Mouse (Mus musculus) adrenal gland (tissue): ENCODE measurements around the gene Camk1g.

Experiments used
- intact Hi-C: fragments of 180-260 bp; cut with DNase I; formaldehyde crosslinking; loops from one replicate; pipeline ENCODE4 v1.15.1; 2025

The Camk1g gene

GRCm38 (mm10) chr1:193334546-193334945 is 35.6 kb downstream of the Camk1g start:
- intact Hi-C loops: loop anchor here (5.0 kb wide), 1 partner anchor 43 kb away; no protein-coding TSS in a partner anchor

- intact Hi-C loops: loop anchor here (5.0 kb wide), 1 partner anchor 44 kb away; no protein-coding TSS in a partner anchor
Observed at GRCm38 (mm10) chr1:193333776-193334175, 36.3 kb downstream of the Camk1g start.

- intact Hi-C loops: loop anchor here (5.0 kb wide), 1 partner anchor 45 kb away; no protein-coding TSS in a partner anchor
Observed at GRCm38 (mm10) chr1:193332671-193333070, 37.4 kb downstream of the Camk1g start.

DNA sequence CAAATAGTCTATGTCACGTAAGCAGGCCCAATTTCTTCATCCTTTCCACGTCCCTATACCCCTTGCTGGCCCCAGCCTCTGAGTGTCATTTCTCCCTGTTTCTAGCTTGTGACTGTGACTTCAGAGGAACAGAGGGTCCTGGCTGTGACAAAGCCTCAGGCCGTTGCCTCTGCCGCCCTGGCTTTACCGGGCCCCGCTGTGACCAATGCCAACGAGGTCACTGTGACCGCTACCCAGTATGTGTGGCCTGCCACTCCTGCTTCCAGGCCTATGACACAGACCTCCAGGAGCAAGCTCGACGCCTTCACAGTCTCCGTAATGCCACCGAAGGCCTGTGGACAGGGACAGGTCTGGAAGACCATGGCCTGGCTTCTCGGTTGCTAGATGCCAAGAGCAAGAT is 38.1 kb downstream of the Camk1g start:
- intact Hi-C loops: loop anchor here (5.0 kb wide), 1 partner anchor 45 kb away; no protein-coding TSS in a partner anchor

GRCm38 (mm10) chr1:193330626-193331025 is 39.5 kb downstream of the Camk1g start:
- intact Hi-C loops: loop anchor here (5.0 kb wide), 1 partner anchor 47 kb away; no protein-coding TSS in a partner anchor

DNA sequence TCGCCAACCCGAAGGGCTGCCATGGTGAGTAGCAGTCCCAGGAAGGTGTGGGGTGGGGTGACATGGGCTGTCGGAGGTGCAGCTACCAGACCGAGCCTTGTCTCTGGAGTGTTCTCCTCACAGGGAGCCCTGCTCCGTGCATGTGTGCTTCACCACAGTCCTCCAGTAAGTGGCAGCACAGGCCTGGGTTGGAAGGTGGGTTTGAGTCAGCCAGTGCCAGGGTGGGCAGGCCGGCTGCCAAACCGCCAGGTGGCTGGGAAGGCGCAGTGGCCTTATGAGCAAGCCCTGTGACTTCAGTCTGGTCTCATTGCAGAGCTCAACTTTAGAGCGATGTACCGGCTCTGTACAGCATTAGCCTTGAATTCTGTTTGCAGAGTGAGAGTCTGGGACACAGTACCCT is 39.9 kb downstream of the Camk1g start:
- intact Hi-C loops: loop anchor here (5.0 kb wide), 1 partner anchor 47 kb away; no protein-coding TSS in a partner anchor

- intact Hi-C loops: no loop called here
Observed at GRCm38 (mm10) chr1:193329557-193329956, 40.5 kb downstream of the Camk1g start.

GRCm38 (mm10) chr1:193327686-193328085 is 42.4 kb downstream of the Camk1g start:
- intact Hi-C loops: no loop called here

DNA sequence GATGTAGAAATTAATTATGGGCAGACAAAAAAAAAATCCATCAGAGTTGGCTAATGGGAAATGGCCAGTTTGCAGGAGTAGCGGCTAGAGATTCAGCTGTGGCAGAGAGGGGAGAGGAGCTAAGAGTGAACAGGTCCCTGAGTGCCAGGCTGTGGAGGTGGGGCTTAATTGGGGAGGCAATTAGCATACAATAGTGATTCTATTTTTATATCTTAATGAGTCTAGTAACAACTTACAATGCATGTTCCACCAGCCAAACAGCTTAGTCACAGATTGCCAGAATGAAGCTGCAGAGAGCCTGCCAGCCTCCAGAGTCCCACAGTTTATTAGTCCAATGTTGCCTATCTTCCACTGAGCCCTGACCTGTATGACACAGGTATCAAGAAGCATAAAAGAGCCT is 42.9 kb downstream of the Camk1g start:
- intact Hi-C loops: no loop called here

DNA sequence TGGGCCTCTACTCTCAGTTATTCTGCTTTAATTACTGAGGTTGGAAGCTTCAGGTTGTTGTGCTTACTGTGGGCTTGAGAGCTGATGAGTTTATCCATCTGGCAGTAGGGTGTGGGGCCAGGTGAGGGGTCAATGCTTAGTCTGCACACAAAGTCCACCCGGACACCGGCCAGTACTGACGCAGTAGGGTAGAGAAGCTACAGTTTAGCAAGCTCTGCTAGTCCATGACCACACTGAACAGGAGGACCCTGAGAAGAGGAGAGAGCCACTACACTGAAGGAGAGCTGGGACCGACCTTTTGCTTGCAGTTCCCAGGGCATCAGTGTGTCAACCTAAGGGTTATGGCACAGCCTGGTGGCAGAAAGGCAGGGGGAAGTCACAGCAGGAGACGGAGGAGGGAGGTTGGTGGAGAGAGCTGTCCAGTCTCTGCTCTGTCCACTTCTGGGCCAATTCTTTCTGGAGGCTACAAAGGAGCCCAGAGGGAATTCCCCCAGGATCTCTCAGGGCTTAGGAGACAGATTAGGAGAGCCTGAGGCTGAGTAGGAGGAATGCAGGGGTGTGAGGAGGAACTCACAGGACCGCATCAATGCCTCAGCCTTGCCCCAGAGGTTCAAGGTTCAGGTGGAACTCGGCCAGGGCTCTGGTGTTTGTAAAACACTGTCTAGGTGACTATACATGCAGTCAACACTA is 43.5 kb downstream of the Camk1g start:
- intact Hi-C loops: no loop called here

DNA sequence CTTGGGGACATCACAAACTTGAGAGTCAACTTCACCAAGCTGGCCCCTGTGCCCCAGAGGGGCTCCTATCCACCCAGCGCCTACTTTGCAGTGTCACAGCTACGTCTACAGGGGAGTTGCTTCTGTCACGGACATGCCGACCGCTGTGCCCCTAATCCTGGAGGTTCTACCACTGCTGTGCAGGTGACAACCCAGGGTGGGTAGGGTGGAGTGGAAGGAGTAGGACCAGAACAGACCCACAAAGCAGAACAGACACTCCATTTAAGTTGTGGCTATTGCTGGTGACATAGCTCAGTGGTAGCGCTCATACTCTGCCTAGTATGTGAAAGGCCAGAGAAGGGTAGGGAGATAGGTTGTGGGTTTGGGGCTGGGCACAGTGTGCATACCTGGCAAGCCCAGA is 44.2 kb downstream of the Camk1g start:
- intact Hi-C loops: no loop called here

GRCm38 (mm10) chr1:193324224-193324623 is 45.9 kb downstream of the Camk1g start:
- intact Hi-C loops: no loop called here

DNA sequence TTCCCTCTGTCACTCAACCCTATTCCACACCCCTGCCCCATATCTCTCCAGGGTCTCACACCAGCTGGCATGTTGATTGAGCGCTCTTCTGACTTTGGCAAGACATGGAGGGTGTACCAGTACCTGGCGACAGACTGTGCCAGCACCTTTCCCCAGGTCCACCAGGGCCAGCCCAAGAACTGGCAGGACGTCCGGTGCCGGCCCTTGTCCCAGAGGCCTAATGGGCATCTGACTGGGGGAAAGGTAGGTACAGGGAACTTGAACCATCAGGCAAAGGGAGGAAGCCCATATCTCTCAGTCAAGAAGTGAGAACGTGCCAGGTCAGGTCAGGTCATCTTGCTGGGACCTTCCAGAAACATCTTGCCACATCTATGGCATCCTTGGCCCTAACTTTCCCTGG is 46.4 kb downstream of the Camk1g start:
- intact Hi-C loops: loop anchor here (2.0 kb wide), 1 partner anchor 69 kb away; no protein-coding TSS in a partner anchor

GRCm38 (mm10) chr1:193320398-193320797 is 49.7 kb downstream of the Camk1g start:
- intact Hi-C loops: no loop called here

- intact Hi-C loops: no loop called here
Observed at GRCm38 (mm10) chr1:193319721-193320120, 50.4 kb downstream of the Camk1g start.

DNA sequence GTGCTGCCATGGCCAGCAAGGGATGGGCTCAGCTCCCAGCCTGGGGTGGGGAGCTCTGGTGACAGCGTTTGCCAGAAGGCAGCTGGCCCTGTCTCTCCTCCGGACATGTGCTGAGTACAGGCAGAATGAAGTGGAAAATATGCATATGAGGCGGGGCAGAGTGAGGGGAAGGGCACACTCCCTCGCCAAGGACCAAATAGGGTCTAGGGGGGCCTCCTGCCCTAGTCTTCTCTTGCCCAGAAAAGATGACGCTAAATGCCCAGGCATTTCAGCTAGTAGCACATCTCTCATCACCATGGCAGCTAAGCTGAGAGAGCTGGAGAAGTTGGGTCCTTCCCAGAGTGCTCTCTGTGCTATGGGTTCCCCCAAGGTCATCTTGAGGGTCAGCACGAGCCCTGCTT is 52.9 kb downstream of the Camk1g start:
- intact Hi-C loops: no loop called here

- intact Hi-C loops: no loop called here
Observed at GRCm38 (mm10) chr1:193316358-193316750, 53.7 kb downstream of the Camk1g start.

- intact Hi-C loops: no loop called here
Observed at GRCm38 (mm10) chr1:193315705-193316357, 54.3 kb downstream of the Camk1g start.

GRCm38 (mm10) chr1:193311596-193311995 is 58.5 kb downstream of the Camk1g start:
- intact Hi-C loops: no loop called here

GRCm38 (mm10) chr1:193310519-193311085 is 59.5 kb downstream of the Camk1g start:
- intact Hi-C loops: no loop called here

DNA sequence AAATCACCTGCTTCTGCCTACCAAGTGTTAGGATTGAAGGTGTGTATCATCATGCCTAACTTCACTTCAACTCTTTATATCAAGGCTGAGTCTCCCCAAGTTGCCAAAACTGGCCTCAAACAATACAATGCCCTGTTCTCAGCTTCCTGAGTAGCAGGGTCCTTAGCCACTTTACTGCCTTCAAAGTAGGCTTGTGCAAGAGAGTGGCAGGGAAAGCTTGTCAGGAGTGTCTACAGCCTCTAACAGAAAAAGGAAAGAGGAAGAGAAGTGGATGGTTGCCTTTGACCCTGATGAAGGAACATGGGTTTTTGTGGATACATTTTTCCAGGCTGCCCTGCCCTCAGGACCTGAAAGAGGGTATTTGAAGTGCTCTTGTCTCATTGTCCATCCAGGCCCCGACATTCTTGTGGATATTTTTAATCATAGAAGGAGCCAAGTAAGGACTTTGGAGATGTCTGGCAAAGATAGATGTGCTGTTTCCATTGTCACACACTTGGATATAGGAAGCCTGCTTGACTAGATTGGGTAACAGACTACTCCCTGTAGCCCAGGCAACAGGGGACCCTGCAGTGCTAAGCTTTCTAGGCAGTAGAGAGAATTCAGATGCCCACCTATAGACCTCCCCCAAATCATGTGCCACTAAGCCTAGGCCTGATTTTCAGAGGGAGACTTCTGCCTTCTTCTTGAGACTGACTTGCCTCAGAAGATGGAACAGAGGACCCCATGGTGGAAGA is 60.1 kb downstream of the Camk1g start:
- intact Hi-C loops: no loop called here

DNA sequence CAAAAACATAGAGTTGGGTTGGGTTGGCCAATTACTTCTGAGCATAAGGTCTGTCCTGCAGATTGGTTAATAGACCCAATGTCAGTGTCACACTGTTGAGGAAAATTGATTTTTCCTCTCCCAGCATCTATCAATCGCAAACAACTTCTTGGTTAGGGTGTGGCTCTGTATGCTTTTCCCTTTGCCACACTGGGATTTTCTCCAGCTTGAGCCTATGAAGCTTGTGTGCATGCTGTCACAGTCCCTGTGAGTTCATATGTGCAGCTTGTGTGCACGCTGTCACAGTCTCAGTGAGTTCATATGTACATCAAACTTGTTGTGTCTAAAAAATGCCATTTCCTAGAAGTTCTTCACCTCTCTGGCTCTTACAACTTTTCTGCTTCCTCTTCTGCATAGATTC is 63.3 kb downstream of the Camk1g start:
- intact Hi-C loops: no loop called here
